Mouse (Mus musculus): ENCODE data around the gene Rbm47. TPM values are rescaled to one million over a fixed set of nuclear protein-coding genes. Genes with fewer than 3 reads are reported as not detected.

Gene Rbm47
- polyA plus RNA-seq, 1 experiment from 2014 or later = 0.75 TPM

- Histone ChIP-seq H3K9ac (ENCODE audit: low read length) (no peak overlapping the region), H3K4me3 (ENCODE audit: low read depth, low read length) (peak overlapping the region; percentile 31), H3K27me3 (ENCODE audit: control insufficient read depth, insufficient read depth, low read length) (no peaks in the 10 kb centered on the region), H3K4me2 (ENCODE audit: low read depth, severe bottlenecking) (peak overlapping the region; percentile 62; the same call in 1 of the 2 replicates), H3K4me1 (ENCODE audit: control insufficient read depth, insufficient read depth, low read length) (0 out of 2 replicates have a peak, but pooled peaks cover 3% of the 10 kb centered on the region), H3K9me3 (ENCODE audit: control insufficient read depth, low read length) (no peaks in the 10 kb centered on the region), H3K36me3 (ENCODE audit: control insufficient read depth, insufficient read depth, low read length) (no peaks in the 10 kb centered on the region), H3K27ac (replicated peaks; ENCODE audit: low read depth, low read length) (no peak overlapping the region)
- DNase-seq (ENCODE audit: low spot score) (no peak), ATAC-seq (ENCODE audit: insufficient number of reproducible peaks, low FRiP score, low TSS enrichment, low read depth) (no peak)
- 48% methylated on average over 7 of the region's 7 CpGs for WGBS
These were observed 103.8 kb downstream of the Rbm47 start for GRCm38 (mm10) chr5:66069133-66069469.

- DNase-seq (ENCODE audit: low spot score) (no peak), ATAC-seq (ENCODE audit: insufficient number of reproducible peaks, low FRiP score, low TSS enrichment, low read depth) (no peak)
- no peak overlapping the region for H3K9ac ChIP-seq (ENCODE audit: low read length)
- WGBS = 84% methylated on average over 12 of the region's 12 CpGs
- 0 out of 2 replicates have a peak, but pooled peaks cover 3% of the 10 kb centered on the region for H3K4me1 ChIP-seq (ENCODE audit: control insufficient read depth, insufficient read depth, low read length)
- no peak overlapping the region for H3K4me2 ChIP-seq (ENCODE audit: low read depth, severe bottlenecking)
- H3K9me3 ChIP-seq (ENCODE audit: control insufficient read depth, low read length) = no peaks in the 10 kb centered on the region
- no peak overlapping the region for H3K27ac ChIP-seq (replicated peaks; ENCODE audit: low read depth, low read length)
- no peak overlapping the region for H3K4me3 ChIP-seq (ENCODE audit: low read depth, low read length)
- H3K36me3 ChIP-seq (ENCODE audit: control insufficient read depth, insufficient read depth, low read length) = no peaks in the 10 kb centered on the region
- H3K27me3 ChIP-seq (ENCODE audit: control insufficient read depth, insufficient read depth, low read length) = no peaks in the 10 kb centered on the region
These were observed 104.6 kb downstream of the Rbm47 start for GRCm38 (mm10) chr5:66068068-66068920.

GRCm38 (mm10) chr5:66067219-66067618 is 105.7 kb downstream of the Rbm47 start:
- no peak overlapping the region for H3K4me3 ChIP-seq (ENCODE audit: low read depth, low read length)
- no peaks in the 10 kb centered on the region for H3K27me3 ChIP-seq (ENCODE audit: control insufficient read depth, insufficient read depth, low read length)
- H3K4me1 ChIP-seq (ENCODE audit: control insufficient read depth, insufficient read depth, low read length) = 0 out of 2 replicates have a peak, but pooled peaks cover 3% of the 10 kb centered on the region
- DNase-seq (ENCODE audit: low spot score) (no peak), ATAC-seq (ENCODE audit: insufficient number of reproducible peaks, low FRiP score, low TSS enrichment, low read depth) (no peak)
- no peak overlapping the region for H3K9ac ChIP-seq (ENCODE audit: low read length)
- H3K27ac ChIP-seq (replicated peaks; ENCODE audit: low read depth, low read length) = no peak overlapping the region
- no peaks in the 10 kb centered on the region for H3K36me3 ChIP-seq (ENCODE audit: control insufficient read depth, insufficient read depth, low read length)
- H3K9me3 ChIP-seq (ENCODE audit: control insufficient read depth, low read length) = no peaks in the 10 kb centered on the region
- H3K4me2 ChIP-seq (ENCODE audit: low read depth, severe bottlenecking) = no peak overlapping the region
- 79% methylated on average over 7 of the region's 7 CpGs for WGBS

- H3K27me3 ChIP-seq (ENCODE audit: control insufficient read depth, insufficient read depth, low read length) = no peaks in the 10 kb centered on the region
- 79% methylated on average over 3 of the region's 3 CpGs for WGBS
- H3K9ac ChIP-seq (ENCODE audit: low read length) = no peak overlapping the region
These were observed 110.0 kb downstream of the Rbm47 start for GRCm38 (mm10) chr5:66062930-66063220.

GRCm38 (mm10) chr5:66062046-66062929 is 110.6 kb downstream of the Rbm47 start:
- H3K4me2 ChIP-seq (ENCODE audit: low read depth, severe bottlenecking) = no peak overlapping the region
- H3K9me3 ChIP-seq (ENCODE audit: control insufficient read depth, low read length) = no peaks in the 10 kb centered on the region
- H3K4me1 ChIP-seq (ENCODE audit: control insufficient read depth, insufficient read depth, low read length) = no peaks in the 10 kb centered on the region
- H3K9ac ChIP-seq (ENCODE audit: low read length) = no peak overlapping the region
- WGBS = 87% methylated on average over 19 of the region's 19 CpGs
- ATAC-seq (ENCODE audit: insufficient number of reproducible peaks, low FRiP score, low TSS enrichment, low read depth) (no peak), DNase-seq (ENCODE audit: low spot score) (no peak)
- H3K36me3 ChIP-seq (ENCODE audit: control insufficient read depth, insufficient read depth, low read length) = no peaks in the 10 kb centered on the region
- H3K27ac ChIP-seq (replicated peaks; ENCODE audit: low read depth, low read length) = no peak overlapping the region
- no peaks in the 10 kb centered on the region for H3K27me3 ChIP-seq (ENCODE audit: control insufficient read depth, insufficient read depth, low read length)
- no peak overlapping the region for H3K4me3 ChIP-seq (ENCODE audit: low read depth, low read length)

More at GRCm38 (mm10) chr5:66062930-66063220, 110.0 kb downstream of the Rbm47 start:
- Histone ChIP-seq H3K36me3 (ENCODE audit: control insufficient read depth, insufficient read depth, low read length) (no peaks in the 10 kb centered on the region), H3K4me3 (ENCODE audit: low read depth, low read length) (no peak overlapping the region), H3K4me2 (ENCODE audit: low read depth, severe bottlenecking) (no peak overlapping the region), H3K27ac (replicated peaks; ENCODE audit: low read depth, low read length) (no peak overlapping the region), H3K4me1 (ENCODE audit: control insufficient read depth, insufficient read depth, low read length) (no peaks in the 10 kb centered on the region), H3K9me3 (ENCODE audit: control insufficient read depth, low read length) (no peaks in the 10 kb centered on the region)
- no peak for DNase-seq (ENCODE audit: low spot score)
- no peak for ATAC-seq (ENCODE audit: insufficient number of reproducible peaks, low FRiP score, low TSS enrichment, low read depth)

GRCm38 (mm10) chr5:66061667-66062045 is 111.3 kb downstream of the Rbm47 start:
- Histone ChIP-seq H3K9me3 (ENCODE audit: control insufficient read depth, low read length) (no peaks in the 10 kb centered on the region), H3K27ac (replicated peaks; ENCODE audit: low read depth, low read length) (no peak overlapping the region), H3K4me2 (ENCODE audit: low read depth, severe bottlenecking) (no peak overlapping the region), H3K4me1 (ENCODE audit: control insufficient read depth, insufficient read depth, low read length) (no peaks in the 10 kb centered on the region), H3K9ac (ENCODE audit: low read length) (no peak overlapping the region), H3K27me3 (ENCODE audit: control insufficient read depth, insufficient read depth, low read length) (no peaks in the 10 kb centered on the region), H3K36me3 (ENCODE audit: control insufficient read depth, insufficient read depth, low read length) (no peaks in the 10 kb centered on the region), H3K4me3 (ENCODE audit: low read depth, low read length) (no peak overlapping the region)
- DNase-seq (ENCODE audit: low spot score) = no peak
- WGBS = 85% methylated on average over 4 of the region's 4 CpGs
- ATAC-seq (ENCODE audit: insufficient number of reproducible peaks, low FRiP score, low TSS enrichment, low read depth) = no peak

GRCm38 (mm10) chr5:66058844-66059243 is 114.1 kb downstream of the Rbm47 start:
- H3K36me3 ChIP-seq (ENCODE audit: control insufficient read depth, insufficient read depth, low read length) = no peaks in the 10 kb centered on the region
- DNase-seq (ENCODE audit: low spot score) = no peak
- H3K9ac ChIP-seq (ENCODE audit: low read length) = no peak overlapping the region
- H3K9me3 ChIP-seq (ENCODE audit: control insufficient read depth, low read length) = no peaks in the 10 kb centered on the region
- no peak for ATAC-seq (ENCODE audit: insufficient number of reproducible peaks, low FRiP score, low TSS enrichment, low read depth)
- no peaks in the 10 kb centered on the region for H3K4me1 ChIP-seq (ENCODE audit: control insufficient read depth, insufficient read depth, low read length)
- no peak overlapping the region for H3K27ac ChIP-seq (replicated peaks; ENCODE audit: low read depth, low read length)
- H3K4me2 ChIP-seq (ENCODE audit: low read depth, severe bottlenecking) = no peak overlapping the region
- H3K4me3 ChIP-seq (ENCODE audit: low read depth, low read length) = no peak overlapping the region
- WGBS = 93% methylated on average over 5 of the region's 5 CpGs
- H3K27me3 ChIP-seq (ENCODE audit: control insufficient read depth, insufficient read depth, low read length) = no peaks in the 10 kb centered on the region

GRCm38 (mm10) chr5:66056680-66057079 is 116.2 kb downstream of the Rbm47 start:
- H3K9ac ChIP-seq (ENCODE audit: low read length) = no peak overlapping the region
- ATAC-seq (ENCODE audit: insufficient number of reproducible peaks, low FRiP score, low TSS enrichment, low read depth) (no peak), DNase-seq (ENCODE audit: low spot score) (peak; percentile 47)
- no peak overlapping the region for H3K4me3 ChIP-seq (ENCODE audit: low read depth, low read length)
- H3K4me1 ChIP-seq (ENCODE audit: control insufficient read depth, insufficient read depth, low read length) = no peaks in the 10 kb centered on the region
- H3K36me3 ChIP-seq (ENCODE audit: control insufficient read depth, insufficient read depth, low read length) = no peaks in the 10 kb centered on the region
- H3K9me3 ChIP-seq (ENCODE audit: control insufficient read depth, low read length) = no peaks in the 10 kb centered on the region
- no peak overlapping the region for H3K4me2 ChIP-seq (ENCODE audit: low read depth, severe bottlenecking)
- H3K27ac ChIP-seq (replicated peaks; ENCODE audit: low read depth, low read length) = no peak overlapping the region
- WGBS = 83% methylated on average over 4 of the region's 4 CpGs
- no peaks in the 10 kb centered on the region for H3K27me3 ChIP-seq (ENCODE audit: control insufficient read depth, insufficient read depth, low read length)

All from limb, embryonic 11.5 days (tissue).